Mouse (Mus musculus): ENCODE results near the gene Helz2. TPM values are rescaled to one million over a fixed set of nuclear protein-coding genes. Genes with fewer than 3 reads are reported as not detected.

The Helz2 gene
- polyA plus RNA-seq, 1 experiment from 2014 or later, result 2.8 TPM

DNA sequence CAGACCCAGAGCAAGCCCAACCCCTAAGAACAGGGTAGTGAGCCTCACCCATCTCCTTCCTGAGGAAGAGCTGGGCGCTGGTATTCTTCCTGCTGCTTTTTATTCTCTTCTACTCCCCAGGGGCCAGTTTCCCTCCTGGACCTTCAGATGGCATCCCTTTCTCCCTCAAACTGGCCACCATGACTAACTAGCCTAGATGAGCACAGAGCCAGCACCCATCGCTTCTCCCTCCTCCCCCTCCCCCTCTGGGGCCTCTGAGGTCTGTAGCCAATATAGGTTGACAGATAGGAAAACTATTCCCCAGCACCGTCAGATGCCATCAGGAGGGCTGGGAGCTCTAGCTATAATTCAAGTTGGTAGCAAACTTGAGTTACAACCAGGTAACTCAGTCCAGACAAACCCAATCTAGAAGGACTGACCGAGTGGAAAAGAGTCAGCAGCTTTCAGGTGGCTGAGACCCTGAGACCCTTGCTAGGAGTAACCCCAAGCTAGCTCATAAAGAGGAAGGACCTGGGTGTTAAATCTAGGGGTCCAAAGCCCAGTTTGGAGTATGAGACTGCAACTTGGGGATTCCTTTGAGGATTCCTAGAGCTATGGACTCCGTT, 22.8 kb downstream of the Helz2 start:
- Histone ChIP-seq H3K27me3 (replicated peaks; ENCODE audit: control insufficient read depth, insufficient read depth, low read length) (peaks cover 4% of the 10 kb centered on the region), H3K9me3 (ENCODE audit: control insufficient read depth, low read length) (no peaks in the 10 kb centered on the region), H3K27ac (ENCODE audit: low read depth) (no peak overlapping the region), H3K36me3 (ENCODE audit: control insufficient read depth, insufficient read depth, low read length) (no peaks in the 10 kb centered on the region), H3K4me2 (ENCODE audit: low read length) (0 out of 2 replicates have a peak overlapping the region, but pooled peaks have one; percentile 56), H3K9ac (ENCODE audit: low read length) (no peak overlapping the region), H3K4me3 (ENCODE audit: low read depth, low read length) (no peak overlapping the region), H3K4me1 (replicated peaks; ENCODE audit: control insufficient read depth, insufficient read depth, low read length) (peaks cover 15% of the 10 kb centered on the region; the same call in 1 of the 2 replicates)
- no peak for ATAC-seq (replicated peaks; ENCODE audit: low FRiP score, low TSS enrichment, low read depth)
- WGBS, result 59% methylated on average over 5 of the region's 5 CpGs
- DNase-seq (ENCODE audit: low spot score), result no peak

DNA sequence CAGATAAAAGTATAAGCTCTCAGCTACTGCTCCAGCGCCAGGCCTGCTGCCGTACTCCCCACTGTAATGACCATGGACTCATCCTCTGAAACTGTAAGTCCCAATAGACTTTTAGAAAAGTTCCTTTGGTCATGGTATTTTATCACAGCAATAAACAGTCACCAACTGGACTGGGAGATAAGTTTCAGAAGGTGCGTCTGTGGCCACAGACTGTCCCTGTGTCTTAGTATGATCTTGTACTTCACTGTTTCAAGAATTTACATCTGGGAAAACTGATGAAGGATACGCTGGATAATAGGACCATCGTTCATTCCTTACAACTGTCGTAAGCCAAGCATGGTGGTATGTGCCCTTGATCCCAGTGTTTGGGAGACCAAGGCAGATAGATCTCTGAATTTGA, 25.8 kb downstream of the Helz2 start:
- Histone ChIP-seq H3K4me3 (ENCODE audit: low read depth, low read length) (no peak overlapping the region), H3K4me2 (ENCODE audit: low read length) (no peak overlapping the region), H3K9ac (ENCODE audit: low read length) (no peak overlapping the region), H3K4me1 (replicated peaks; ENCODE audit: control insufficient read depth, insufficient read depth, low read length) (peaks cover 15% of the 10 kb centered on the region; the same call in 1 of the 2 replicates), H3K36me3 (ENCODE audit: control insufficient read depth, insufficient read depth, low read length) (no peaks in the 10 kb centered on the region), H3K27ac (ENCODE audit: low read depth) (no peak overlapping the region), H3K27me3 (replicated peaks; ENCODE audit: control insufficient read depth, insufficient read depth, low read length) (peaks cover 33% of the 10 kb centered on the region), H3K9me3 (ENCODE audit: control insufficient read depth, low read length) (no peaks in the 10 kb centered on the region)
- WGBS, result 85% methylated on average over 6 of the region's 6 CpGs
- no peak for DNase-seq (ENCODE audit: low spot score)
- ATAC-seq (replicated peaks; ENCODE audit: low FRiP score, low TSS enrichment, low read depth), result no peak

DNA sequence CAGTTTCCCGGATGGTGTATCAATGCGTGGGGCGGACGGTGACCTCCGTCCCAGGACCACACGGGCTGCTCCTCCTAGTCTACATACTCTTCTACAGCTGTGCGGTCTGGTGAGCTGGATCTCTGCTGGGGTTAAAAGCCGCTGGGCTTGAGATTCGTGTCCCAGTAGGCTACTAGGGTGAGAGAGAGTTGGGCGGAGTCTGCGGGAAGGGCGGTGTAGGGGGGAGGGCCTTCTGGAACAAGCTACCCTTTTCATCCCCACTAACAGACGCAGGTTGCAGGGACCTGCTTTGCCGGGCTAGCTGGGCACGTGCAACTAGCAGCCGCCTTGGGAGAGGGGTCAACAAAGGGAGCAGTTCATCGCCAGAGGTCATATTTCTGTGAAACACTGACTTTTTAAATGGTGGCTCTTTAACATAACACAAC, 28.8 kb downstream of the Helz2 start, which contains the start of gene Srms:
TSS of gene Srms (minus strand) at position 165 of the 425 bp plus-strand sequence.
- Histone ChIP-seq H3K4me2 (ENCODE audit: low read length) (peak within 1 kb of the TSS; percentile 61), H3K27me3 (replicated peaks; ENCODE audit: control insufficient read depth, insufficient read depth, low read length) (peaks cover 36% of the 10 kb centered on the region), H3K4me1 (replicated peaks; ENCODE audit: control insufficient read depth, insufficient read depth, low read length) (no peaks in the 10 kb centered on the region), H3K4me3 (ENCODE audit: low read depth, low read length) (peak within 1 kb of the TSS; percentile 28), H3K27ac (ENCODE audit: low read depth) (no peak within 1 kb of the TSS), H3K9ac (ENCODE audit: low read length) (no peak within 1 kb of the TSS), H3K36me3 (ENCODE audit: control insufficient read depth, insufficient read depth, low read length) (no peaks in the 10 kb centered on the region), H3K9me3 (ENCODE audit: control insufficient read depth, low read length) (no peaks in the 10 kb centered on the region)
- peak; percentile 64 for DNase-seq (ENCODE audit: low spot score)
- WGBS, result 0% methylated on average over 17 of the region's 17 CpGs
- ATAC-seq (replicated peaks; ENCODE audit: low FRiP score, low TSS enrichment, low read depth), result peak; percentile 50; the same call in 1 of the 2 replicates

DNA sequence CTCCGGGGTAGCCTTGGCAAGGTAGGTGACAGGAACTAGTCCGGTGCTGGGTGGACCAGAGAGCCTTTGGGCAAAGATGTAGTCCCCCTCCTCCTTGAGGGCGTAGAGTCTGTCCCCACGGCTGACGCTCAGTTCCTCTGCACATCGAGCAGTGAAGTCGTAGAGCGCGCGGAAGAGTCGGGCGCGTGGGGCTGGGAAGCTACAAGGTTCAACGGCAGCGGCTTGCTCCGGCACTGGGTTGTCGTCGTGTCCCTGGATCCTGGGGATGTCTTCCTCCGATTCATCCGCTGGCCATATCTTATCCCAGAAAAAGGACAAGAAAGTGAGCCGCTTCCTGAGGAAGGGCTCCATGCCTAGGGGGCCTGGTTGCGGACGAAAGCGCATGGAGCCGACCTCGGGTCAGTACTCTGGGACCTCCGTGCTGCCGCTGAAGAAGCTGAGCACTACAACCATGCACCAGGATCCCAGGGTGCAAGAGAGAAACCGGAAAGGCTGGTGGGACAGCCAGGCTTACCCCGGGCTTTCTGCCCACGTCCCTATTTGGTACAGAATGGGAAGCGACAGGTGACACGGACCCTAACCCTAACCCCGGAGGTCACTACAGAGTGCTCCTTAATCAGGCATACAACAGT, 29.3 kb downstream of the Helz2 start:
- peak; percentile 32; the same call in 1 of the 2 replicates for ATAC-seq (replicated peaks; ENCODE audit: low FRiP score, low TSS enrichment, low read depth)
- 3% methylated on average over 34 of the region's 34 CpGs for WGBS
- Histone ChIP-seq H3K27ac (ENCODE audit: low read depth) (no peak overlapping the region), H3K4me1 (replicated peaks; ENCODE audit: control insufficient read depth, insufficient read depth, low read length) (no peaks in the 10 kb centered on the region), H3K36me3 (ENCODE audit: control insufficient read depth, insufficient read depth, low read length) (no peaks in the 10 kb centered on the region), H3K4me2 (ENCODE audit: low read length) (peak overlapping the region; percentile 61), H3K9me3 (ENCODE audit: control insufficient read depth, low read length) (no peaks in the 10 kb centered on the region), H3K27me3 (replicated peaks; ENCODE audit: control insufficient read depth, insufficient read depth, low read length) (peaks cover 36% of the 10 kb centered on the region), H3K9ac (ENCODE audit: low read length) (no peak overlapping the region), H3K4me3 (ENCODE audit: low read depth, low read length) (peak overlapping the region; percentile 28)
- DNase-seq (ENCODE audit: low spot score), result peak; percentile 58

DNA sequence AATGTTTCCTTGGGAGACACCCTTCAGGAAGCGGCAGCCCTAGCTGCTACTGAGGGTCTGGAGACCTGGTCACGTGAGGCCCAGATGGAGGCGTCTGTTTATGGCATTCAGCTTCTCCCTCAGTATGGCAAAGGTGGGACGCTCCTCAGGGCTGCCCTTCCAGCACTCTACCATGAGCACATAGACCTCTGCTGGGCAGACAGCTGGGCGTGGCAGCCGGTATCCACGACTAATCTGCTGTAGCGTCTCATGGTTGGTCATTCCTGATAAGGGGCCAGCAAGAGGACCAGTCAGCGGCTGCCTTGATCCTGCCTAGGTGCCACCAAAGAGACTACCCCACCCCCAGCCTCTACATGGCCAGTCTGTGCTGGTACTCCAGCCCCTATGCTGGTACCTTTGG, 35.7 kb downstream of the Helz2 start:
- ATAC-seq (replicated peaks; ENCODE audit: low FRiP score, low TSS enrichment, low read depth), result peak; percentile 55; the same call in 1 of the 2 replicates
- no peaks in the 10 kb centered on the region for H3K4me1 ChIP-seq (replicated peaks; ENCODE audit: control insufficient read depth, insufficient read depth, low read length)
- H3K27ac ChIP-seq (ENCODE audit: low read depth), result no peak overlapping the region
- H3K4me3 ChIP-seq (ENCODE audit: low read depth, low read length), result no peak overlapping the region
- peaks cover 4% of the 10 kb centered on the region for H3K27me3 ChIP-seq (replicated peaks; ENCODE audit: control insufficient read depth, insufficient read depth, low read length)
- H3K9ac ChIP-seq (ENCODE audit: low read length), result no peak overlapping the region
- H3K4me2 ChIP-seq (ENCODE audit: low read length), result no peak overlapping the region
- 68% methylated on average over 9 of the region's 9 CpGs for WGBS
- no peaks in the 10 kb centered on the region for H3K9me3 ChIP-seq (ENCODE audit: control insufficient read depth, low read length)
- DNase-seq (ENCODE audit: low spot score), result no peak
- no peaks in the 10 kb centered on the region for H3K36me3 ChIP-seq (ENCODE audit: control insufficient read depth, insufficient read depth, low read length)

DNA sequence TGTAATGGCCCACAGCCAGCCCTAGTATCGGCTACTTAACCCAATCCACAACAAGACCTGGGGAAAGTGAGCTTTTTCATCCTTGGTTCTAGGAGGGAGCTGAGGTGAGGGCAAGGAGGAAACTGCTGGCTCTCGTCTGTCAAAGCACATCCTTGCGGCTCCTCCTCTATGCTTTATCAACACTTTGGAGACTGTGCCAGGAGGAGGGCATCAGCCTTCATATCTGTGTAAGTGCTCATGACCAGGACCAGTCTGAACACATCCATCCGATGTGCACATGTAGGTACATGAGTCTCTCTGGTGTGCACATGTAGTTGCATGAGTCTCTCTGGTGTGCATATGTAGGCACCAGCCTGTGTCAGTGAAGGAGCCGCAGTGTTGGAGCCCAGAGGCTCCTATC, 36.1 kb downstream of the Helz2 start:
- no peak overlapping the region for H3K4me3 ChIP-seq (ENCODE audit: low read depth, low read length)
- no peak for ATAC-seq (replicated peaks; ENCODE audit: low FRiP score, low TSS enrichment, low read depth)
- WGBS, result 81% methylated on average over 5 of the region's 5 CpGs

DNA sequence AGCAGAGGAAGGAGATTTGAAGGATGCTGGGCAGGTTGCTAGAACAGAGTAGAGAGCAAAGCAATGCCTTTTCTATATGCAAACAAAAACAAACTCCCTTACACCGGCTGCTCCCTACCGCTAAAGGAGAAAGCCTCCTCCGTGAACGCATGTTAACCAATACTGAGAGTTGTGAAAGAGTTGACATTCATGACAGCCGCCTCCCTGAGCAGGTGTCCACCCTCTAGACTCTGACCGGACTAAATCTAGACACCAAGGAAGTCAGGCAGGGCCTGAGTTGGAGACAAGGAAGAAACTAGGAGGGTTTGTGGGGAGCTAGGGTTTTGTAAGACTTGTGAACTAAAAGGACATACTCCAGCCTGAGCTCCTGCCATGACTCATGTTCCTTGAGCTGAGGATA, 38.9 kb downstream of the Helz2 start:
- 77% methylated on average over 6 of the region's 6 CpGs for WGBS
- no peaks in the 10 kb centered on the region for H3K9me3 ChIP-seq (ENCODE audit: control insufficient read depth, low read length)
- no peak for DNase-seq (ENCODE audit: low spot score)
- no peak for ATAC-seq (replicated peaks; ENCODE audit: low FRiP score, low TSS enrichment, low read depth)
- no peak overlapping the region for H3K4me2 ChIP-seq (ENCODE audit: low read length)
- no peaks in the 10 kb centered on the region for H3K4me1 ChIP-seq (replicated peaks; ENCODE audit: control insufficient read depth, insufficient read depth, low read length)
- H3K36me3 ChIP-seq (ENCODE audit: control insufficient read depth, insufficient read depth, low read length), result no peaks in the 10 kb centered on the region
- no peak overlapping the region for H3K9ac ChIP-seq (ENCODE audit: low read length)
- no peak overlapping the region for H3K27ac ChIP-seq (ENCODE audit: low read depth)
- H3K27me3 ChIP-seq (replicated peaks; ENCODE audit: control insufficient read depth, insufficient read depth, low read length), result no peaks in the 10 kb centered on the region
- no peak overlapping the region for H3K4me3 ChIP-seq (ENCODE audit: low read depth, low read length)

More for the DNA sequence above, 36.1 kb downstream of the Helz2 start:
- Histone ChIP-seq H3K4me1 (replicated peaks; ENCODE audit: control insufficient read depth, insufficient read depth, low read length) (no peaks in the 10 kb centered on the region), H3K9me3 (ENCODE audit: control insufficient read depth, low read length) (no peaks in the 10 kb centered on the region), H3K27ac (ENCODE audit: low read depth) (no peak overlapping the region), H3K36me3 (ENCODE audit: control insufficient read depth, insufficient read depth, low read length) (no peaks in the 10 kb centered on the region), H3K27me3 (replicated peaks; ENCODE audit: control insufficient read depth, insufficient read depth, low read length) (no peaks in the 10 kb centered on the region), H3K4me2 (ENCODE audit: low read length) (no peak overlapping the region), H3K9ac (ENCODE audit: low read length) (no peak overlapping the region)
- no peak for DNase-seq (ENCODE audit: low spot score)

DNA sequence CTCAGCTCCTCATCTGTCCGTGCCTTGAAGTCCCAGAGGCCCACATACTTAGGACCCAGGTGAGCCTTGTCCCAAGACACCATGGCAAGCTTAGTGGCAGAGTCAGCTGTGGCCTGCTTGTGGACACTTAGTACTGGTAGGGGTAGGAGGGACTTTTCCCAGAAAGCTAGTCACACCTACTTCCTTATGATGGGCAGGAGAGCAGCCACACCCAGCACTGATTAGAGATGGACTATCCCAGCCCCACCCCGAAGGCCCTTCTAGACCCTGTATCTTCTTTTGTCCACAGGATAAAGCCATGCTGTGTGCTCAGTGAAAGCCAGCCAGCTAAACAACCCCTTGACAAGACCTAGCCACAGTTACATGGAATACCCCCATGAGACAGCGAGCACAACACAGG, 39.4 kb downstream of the Helz2 start, which contains the start of gene Ptk6:
TSS of gene Ptk6 (minus strand) at position 368 of the 400 bp plus-strand sequence.
- Histone ChIP-seq H3K4me3 (ENCODE audit: low read depth, low read length) (no peak within 1 kb of the TSS), H3K4me1 (replicated peaks; ENCODE audit: control insufficient read depth, insufficient read depth, low read length) (no peaks in the 10 kb centered on the region), H3K27ac (ENCODE audit: low read depth) (no peak within 1 kb of the TSS), H3K27me3 (replicated peaks; ENCODE audit: control insufficient read depth, insufficient read depth, low read length) (no peaks in the 10 kb centered on the region), H3K4me2 (ENCODE audit: low read length) (no peak within 1 kb of the TSS), H3K9me3 (ENCODE audit: control insufficient read depth, low read length) (no peaks in the 10 kb centered on the region), H3K9ac (ENCODE audit: low read length) (no peak within 1 kb of the TSS), H3K36me3 (ENCODE audit: control insufficient read depth, insufficient read depth, low read length) (no peaks in the 10 kb centered on the region)
- no peak for DNase-seq (ENCODE audit: low spot score)
- no peak for ATAC-seq (replicated peaks; ENCODE audit: low FRiP score, low TSS enrichment, low read depth)
- WGBS, result 86% methylated on average over 3 of the region's 3 CpGs
